Mouse (Mus musculus): ENCODE measurements around the gene Mmab. TPM values are rescaled to one million over a fixed set of nuclear protein-coding genes. Genes with fewer than 3 reads are reported as not detected.

Gene Mmab
- polyA plus RNA-seq, 1 experiment from 2014 or later = 27.3 TPM

DNA sequence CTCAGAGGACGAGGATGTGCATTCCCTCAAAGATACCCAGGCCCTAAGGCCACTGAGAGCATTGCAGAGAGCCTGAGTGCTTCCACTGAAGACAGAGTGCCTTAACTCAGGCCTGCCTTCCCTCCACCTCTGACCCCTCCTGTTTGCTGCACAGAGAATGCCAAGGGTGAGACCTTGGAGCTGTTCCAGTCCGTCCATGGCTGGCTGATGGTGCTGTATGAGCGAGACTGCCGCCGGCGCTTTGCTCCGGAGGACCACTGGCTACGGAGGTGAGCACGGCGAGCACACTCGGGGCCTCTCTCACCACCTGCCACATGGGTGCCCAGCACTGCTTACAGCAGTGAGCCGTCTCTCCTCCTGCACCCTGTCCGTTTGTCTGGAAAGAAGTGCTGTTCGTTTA, 37.3 kb downstream of the Mmab start:
- no peak for ATAC-seq (ENCODE audit: low FRiP score)
- Histone ChIP-seq H3K4me1 (no peaks in the 10 kb centered on the region), H3K4me3 (no peak overlapping the region), H3K27me3 (no peaks in the 10 kb centered on the region), H3K36me3 (peaks cover 100% of the 10 kb centered on the region), H3K9me3 (replicated peaks) (no peaks in the 10 kb centered on the region), H3K4me2 (replicated peaks) (no peak overlapping the region), H3K27ac (no peak overlapping the region), H3K9ac (no peak overlapping the region)
- WGBS = 93% methylated on average over 14 of the region's 14 CpGs

DNA sequence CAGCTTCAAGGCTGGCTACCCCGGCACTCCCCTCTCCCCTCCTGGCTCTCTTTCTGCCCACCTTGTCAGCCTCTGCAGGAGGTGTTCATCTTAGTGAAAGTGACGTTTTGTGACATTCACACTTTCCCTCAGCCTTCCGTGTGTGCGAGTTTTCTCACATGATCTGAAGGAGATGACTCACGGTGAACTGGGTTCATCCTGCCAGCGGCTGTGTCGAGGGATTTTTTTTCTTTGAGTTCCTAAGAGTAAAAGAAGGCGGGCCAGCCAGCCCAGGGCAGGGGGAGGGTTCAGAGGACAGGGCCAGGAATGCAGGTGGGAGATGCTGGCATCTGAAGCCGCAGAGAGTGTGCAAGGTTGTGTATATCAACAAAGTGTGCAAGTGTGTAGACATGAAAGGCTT, 50.7 kb downstream of the Mmab start:
- no peak for ATAC-seq (ENCODE audit: low FRiP score)
- Histone ChIP-seq H3K27me3 (no peaks in the 10 kb centered on the region), H3K4me1 (no peaks in the 10 kb centered on the region), H3K9ac (no peak overlapping the region), H3K36me3 (peaks cover 96% of the 10 kb centered on the region), H3K9me3 (replicated peaks) (no peaks in the 10 kb centered on the region), H3K4me2 (replicated peaks) (no peak overlapping the region), H3K4me3 (no peak overlapping the region), H3K27ac (no peak overlapping the region)
- 88% methylated on average over 9 of the region's 9 CpGs for WGBS

DNA sequence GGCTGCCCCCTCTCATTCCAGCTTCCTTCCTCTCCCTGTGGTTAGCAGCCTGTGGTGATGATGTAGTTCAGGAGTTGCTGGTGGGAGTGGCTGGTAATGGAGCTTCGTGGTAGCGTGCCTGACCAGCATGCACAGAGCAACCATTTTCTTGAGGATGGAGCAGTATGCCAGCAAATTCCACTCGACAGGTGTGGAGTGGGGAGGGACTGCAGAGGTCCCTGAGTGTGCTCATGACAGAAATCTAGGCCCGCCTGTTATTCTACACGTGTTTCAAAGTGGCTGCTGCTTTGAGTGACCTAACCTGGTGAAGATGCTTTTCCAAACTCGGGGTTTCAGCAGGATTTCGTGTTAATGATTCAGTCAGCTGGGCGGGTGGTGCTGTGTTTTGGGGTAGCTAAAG, 59.4 kb downstream of the Mmab start:
- no peak for ATAC-seq (ENCODE audit: low FRiP score)
- WGBS = 92% methylated on average over 8 of the region's 8 CpGs
- Histone ChIP-seq H3K4me2 (replicated peaks) (no peak overlapping the region), H3K9ac (no peak overlapping the region), H3K9me3 (replicated peaks) (no peaks in the 10 kb centered on the region), H3K27me3 (no peaks in the 10 kb centered on the region), H3K27ac (no peak overlapping the region), H3K36me3 (peaks cover 56% of the 10 kb centered on the region), H3K4me1 (peaks cover 17% of the 10 kb centered on the region), H3K4me3 (no peak overlapping the region)

DNA sequence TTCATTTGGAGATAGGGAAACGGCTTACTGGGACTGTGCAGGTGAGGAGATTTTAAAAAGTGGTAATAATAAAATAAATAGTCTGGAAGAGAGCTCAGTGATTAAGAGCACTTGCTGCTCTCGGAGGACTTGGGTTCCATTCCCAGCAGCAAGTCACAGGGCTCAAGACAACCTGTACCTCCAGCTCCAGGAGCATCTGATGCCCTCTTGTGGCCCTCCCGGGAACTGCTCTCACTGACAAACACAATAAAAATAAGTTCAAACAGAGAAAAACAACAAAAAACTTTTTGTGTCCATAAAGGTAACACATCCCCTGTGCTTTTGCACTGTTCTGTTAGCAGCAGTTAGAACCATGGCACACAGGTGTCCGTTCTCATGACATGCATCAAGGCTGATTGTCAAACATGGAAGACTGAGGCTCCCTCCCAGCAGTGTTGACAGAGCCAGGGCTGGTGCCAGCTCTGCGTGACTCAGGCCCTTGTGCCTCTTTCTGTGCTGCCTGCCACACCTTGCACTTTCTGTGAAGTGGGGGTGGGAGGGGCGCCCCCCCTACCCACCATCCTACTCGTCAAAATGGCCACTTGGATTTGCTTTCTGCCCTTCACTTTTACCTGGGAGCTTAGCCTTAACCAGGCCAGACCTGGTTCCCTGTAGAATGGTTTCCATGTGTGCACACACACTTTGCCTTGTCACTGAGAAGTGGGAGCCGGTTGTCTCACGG, 60.5 kb downstream of the Mmab start:
- H3K4me1 ChIP-seq = peaks cover 28% of the 10 kb centered on the region
- H3K9me3 ChIP-seq (replicated peaks) = no peaks in the 10 kb centered on the region
- 81% methylated on average over 9 of the region's 9 CpGs for WGBS
- no peak overlapping the region for H3K27ac ChIP-seq
- no peak overlapping the region for H3K9ac ChIP-seq
- no peak overlapping the region for H3K4me2 ChIP-seq (replicated peaks)
- no peak overlapping the region for H3K4me3 ChIP-seq
- H3K27me3 ChIP-seq = no peaks in the 10 kb centered on the region
- H3K36me3 ChIP-seq = peaks cover 45% of the 10 kb centered on the region
- no peak for ATAC-seq (ENCODE audit: low FRiP score)

Small RNAs within 50 kb of the gene (microRNA-seq; reads per million reads assigned to microRNA genes)
- gene Mir7027 = not detected

Other genes starting within 250 kb of the Mmab start
- 3.2 and 4.1 TPM in 2 replicates for gene Foxn4, start 170.3 kb downstream of the Mmab start, polyA plus RNA-seq (2016; fragmentation: Nextera tagmentation; extraction: Ambion mirVana)
- gene Myo1h, start 154.9 kb downstream of the Mmab start, polyA plus RNA-seq (2016; fragmentation: Nextera tagmentation; extraction: Ambion mirVana) = 0.51 and 0.79 TPM in 2 replicates
- gene Kctd10, start 63.6 kb downstream of the Mmab start, polyA plus RNA-seq (2016; fragmentation: Nextera tagmentation; extraction: Ambion mirVana) = 110 and 115 TPM in 2 replicates
- 57.9 and 58.2 TPM in 2 replicates for gene Ube3b, start 63.5 kb downstream of the Mmab start, polyA plus RNA-seq (2016; fragmentation: Nextera tagmentation; extraction: Ambion mirVana)
- gene Mvk, start 209 bp upstream of the Mmab start, polyA plus RNA-seq (2016; fragmentation: Nextera tagmentation; extraction: Ambion mirVana) = 50.6 and 51.2 TPM in 2 replicates
- gene Fam222a, start 124.0 kb upstream of the Mmab start, polyA plus RNA-seq (2016; fragmentation: Nextera tagmentation; extraction: Ambion mirVana) = 9.4 and 9.9 TPM in 2 replicates
- 1.3 and 1.5 TPM in 2 replicates for gene Trpv4, start 214.4 kb upstream of the Mmab start, polyA plus RNA-seq (2016; fragmentation: Nextera tagmentation; extraction: Ambion mirVana)
- 60.5 and 63.3 TPM in 2 replicates for gene Gltp, start 246.9 kb upstream of the Mmab start, polyA plus RNA-seq (2016; fragmentation: Nextera tagmentation; extraction: Ambion mirVana)